Mouse (Mus musculus) forebrain, postnatal 0 days (tissue): ENCODE results near the gene Slco3a1. TPM values are rescaled to one million over a fixed set of nuclear protein-coding genes. Genes with fewer than 3 reads are reported as not detected.

ENCODE experiments used
- ATAC-seq: fragments of 200-750 bp; cut with Nextera tagmentation; 2 replicates; pipeline ENCODE4 v1.8.0; 2017; ENCODE audit warnings: mild to moderate bottlenecking, moderate library complexity
- DNase-seq: peaks from one replicate; pipeline ENCODE4 v3.0.0-alpha.2; 2015
- H3K27ac ChIP-seq: fragments of 300-500 bp; sonication (generic); 2 replicates; pipeline ENCODE4 v1.5.1; 2014; ENCODE audit warnings: low read depth, mild to moderate bottlenecking, antibody characterized with exemption, low read length, moderate library complexity, mixed read lengths
- H3K27me3 ChIP-seq: fragments of 300-500 bp; sonication (generic); 2 replicates; pipeline ENCODE4 v1.6.1; 2014; ENCODE audit warnings: mild to moderate bottlenecking, low read length, mixed read lengths; ENCODE audit not compliant: insufficient read depth
- H3K36me3 ChIP-seq: fragments of 300-500 bp; sonication (generic); 2 replicates; pipeline ENCODE4 v1.6.1; 2014; ENCODE audit warnings: mild to moderate bottlenecking, moderate library complexity; ENCODE audit not compliant: insufficient read depth
- H3K4me1 ChIP-seq: fragments of 300-500 bp; sonication (generic); 2 replicates; pipeline ENCODE4 v1.6.1; 2014; ENCODE audit warnings: antibody characterized with exemption; ENCODE audit not compliant: insufficient read depth
- H3K4me2 ChIP-seq: fragments of 300-500 bp; sonication (generic); 2 replicates; pipeline ENCODE4 v1.6.1; 2014; ENCODE audit warnings: low read depth, mild to moderate bottlenecking, moderate library complexity
- H3K4me3 ChIP-seq: fragments of 300-500 bp; sonication (generic); 2 replicates; pipeline ENCODE4 v1.5.1; 2014; ENCODE audit warnings: low read depth, low read length, mixed read lengths
- H3K9ac ChIP-seq: fragments of 300-500 bp; sonication (generic); 2 replicates; pipeline ENCODE4 v1.6.1; 2014; ENCODE audit warnings: mild to moderate bottlenecking
- H3K9me3 ChIP-seq: fragments of 300-500 bp; sonication (generic); 2 replicates; pipeline ENCODE4 v1.6.1; 2016; ENCODE audit warnings: low read length
- CTCF ChIP-seq: sonication (generic); IDR thresholded peaks from 2 replicates; pipeline ENCODE4 v1.5.1; 2016; ENCODE audit warnings: antibody characterized with exemption, control low read depth, low read depth
- WGBS: fragments of 180-500 bp; shearing (Covaris S2); extraction: QIAGEN DNeasy Blood & Tissue Kit; methylation state at CpG from one replicate; pipeline ENCODE4 v1.1.7; 2014; 5-methylcytosine and 5-hydroxymethylcytosine counted together
- polyA plus RNA-seq: library from polyadenylated mRNA; unstranded; fragments of >200 nt; fragmentation: Nextera tagmentation; extraction: Ambion mirVana; gene quantifications from 2 replicates; pipeline ENCODE4 v1.2.1, GENCODE M21; 2015
- total RNA-seq: library from RNA; depleted of rRNA; stranded (reverse); fragments of >200 nt; gene quantifications from 2 replicates; pipeline ENCODE4 v1.2.3, GENCODE M21; 2014

Slco3a1 gene
- total and polyA plus RNA-seq, 2 experiments from 2014 or later = 25.2 to 27.8 TPM

DNA sequence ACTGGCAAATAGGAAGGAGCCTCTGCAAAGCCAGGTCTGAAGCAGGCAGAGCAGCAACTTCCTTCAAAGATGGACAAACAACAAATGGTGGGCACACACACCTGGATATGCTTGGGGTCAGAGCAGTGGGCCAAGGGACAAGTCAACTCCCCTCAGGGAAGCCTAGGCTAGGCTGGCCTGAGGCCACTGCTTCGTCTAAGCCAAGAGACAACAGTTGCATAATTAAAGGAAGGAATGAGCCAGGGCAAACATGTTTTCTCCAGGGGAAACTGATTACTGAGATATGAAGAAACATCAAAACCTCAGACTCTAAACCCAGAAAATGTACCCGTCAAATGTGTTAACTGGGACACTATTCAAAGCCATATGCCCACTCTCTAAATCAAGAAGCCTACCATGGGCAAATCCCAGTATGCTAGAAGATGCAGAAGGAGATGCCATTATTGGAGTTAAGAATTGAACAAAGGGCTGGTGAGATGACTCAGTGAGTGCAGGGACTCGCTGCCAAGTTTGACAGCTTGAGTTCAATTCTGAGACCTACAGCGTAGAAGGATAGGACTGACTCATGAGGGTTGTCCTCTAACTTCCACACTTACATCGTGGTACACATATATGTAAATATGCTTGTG lies 97.1 kb downstream of the Slco3a1 start:
- TF ChIP-seq CTCF = no peak
- DNase-seq (peak; percentile 9), ATAC-seq (no peak)
- no peak overlapping the region for H3K4me3 ChIP-seq
- WGBS = 71% methylated on average over 5 of the region's 5 CpGs
- H3K27me3 ChIP-seq = no peaks in the 10 kb centered on the region
- H3K4me1 ChIP-seq = no peaks in the 10 kb centered on the region
- no peak overlapping the region for H3K9ac ChIP-seq
- H3K27ac ChIP-seq = no peak overlapping the region
- H3K9me3 ChIP-seq = no peaks in the 10 kb centered on the region
- no peaks in the 10 kb centered on the region for H3K36me3 ChIP-seq
- H3K4me2 ChIP-seq = no peak overlapping the region

DNA sequence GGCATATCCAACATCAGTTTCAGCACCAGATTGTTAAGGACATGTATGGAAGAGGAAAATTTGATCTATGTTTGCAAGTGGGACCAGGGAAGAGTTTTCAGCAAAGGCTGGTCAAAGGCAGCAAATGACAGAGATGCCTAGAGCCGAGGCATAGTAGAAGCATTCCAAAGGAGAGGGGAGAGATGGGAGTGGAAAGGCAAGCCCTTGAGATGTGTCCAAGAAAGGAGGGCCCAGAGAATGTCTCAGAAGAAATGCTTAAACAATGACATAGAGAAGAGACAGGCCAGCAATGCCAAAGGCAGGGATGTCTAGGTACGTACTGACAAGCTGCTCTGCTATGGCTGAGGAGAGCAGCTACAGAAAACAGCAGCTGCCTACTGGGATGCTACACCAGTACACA lies 97.8 kb downstream of the Slco3a1 start:
- 81% methylated on average over 2 of the region's 2 CpGs for WGBS
- Histone ChIP-seq H3K36me3 (no peaks in the 10 kb centered on the region), H3K9me3 (no peaks in the 10 kb centered on the region), H3K9ac (no peak overlapping the region), H3K4me1 (no peaks in the 10 kb centered on the region), H3K27ac (no peak overlapping the region), H3K4me3 (no peak overlapping the region), H3K4me2 (no peak overlapping the region), H3K27me3 (no peaks in the 10 kb centered on the region)
- ATAC-seq (no peak), DNase-seq (no peak)
- no peak for TF ChIP-seq CTCF

- WGBS = 67% methylated on average over 2 of the region's 2 CpGs
- TF ChIP-seq CTCF = no peak
- no peaks in the 10 kb centered on the region for H3K27me3 ChIP-seq
- DNase-seq = no peak
- no peak overlapping the region for H3K9ac ChIP-seq
- no peaks in the 10 kb centered on the region for H3K9me3 ChIP-seq
- H3K4me2 ChIP-seq = no peak overlapping the region
- H3K4me3 ChIP-seq = no peak overlapping the region
- ATAC-seq = no peak
- no peaks in the 10 kb centered on the region for H3K4me1 ChIP-seq
- no peaks in the 10 kb centered on the region for H3K36me3 ChIP-seq
- no peak overlapping the region for H3K27ac ChIP-seq
These were observed 103.5 kb downstream of the Slco3a1 start for GRCm38 (mm10) chr7:74451047-74451446.

DNA sequence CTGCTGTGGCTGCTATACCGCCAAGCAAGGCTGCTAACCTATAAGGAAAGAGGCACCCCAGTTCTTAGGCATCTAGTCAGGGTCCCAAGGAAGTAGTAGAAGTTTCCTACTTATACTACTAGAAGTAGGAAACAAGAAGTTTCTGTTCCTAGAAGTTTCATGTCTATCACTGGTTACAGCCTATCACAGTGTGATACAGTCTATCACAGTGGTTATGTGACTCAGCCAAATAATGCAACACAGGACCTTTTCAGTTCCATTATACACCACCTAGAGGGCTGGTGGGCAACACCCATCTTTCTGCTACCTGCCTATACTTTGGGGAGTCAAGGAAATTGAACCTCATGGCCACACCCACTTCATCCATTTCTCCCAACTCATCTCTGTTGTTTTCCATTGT lies 104.8 kb downstream of the Slco3a1 start:
- no peak overlapping the region for H3K9ac ChIP-seq
- no peaks in the 10 kb centered on the region for H3K27me3 ChIP-seq
- no peak overlapping the region for H3K4me3 ChIP-seq
- WGBS = 100% methylated on average over 1 of the region's 1 CpGs
- no peak for TF ChIP-seq CTCF
- H3K9me3 ChIP-seq = no peaks in the 10 kb centered on the region
- no peak overlapping the region for H3K27ac ChIP-seq
- no peak overlapping the region for H3K4me2 ChIP-seq
- H3K36me3 ChIP-seq = no peaks in the 10 kb centered on the region
- H3K4me1 ChIP-seq = no peaks in the 10 kb centered on the region
- no peak for DNase-seq
- no peak for ATAC-seq

DNA sequence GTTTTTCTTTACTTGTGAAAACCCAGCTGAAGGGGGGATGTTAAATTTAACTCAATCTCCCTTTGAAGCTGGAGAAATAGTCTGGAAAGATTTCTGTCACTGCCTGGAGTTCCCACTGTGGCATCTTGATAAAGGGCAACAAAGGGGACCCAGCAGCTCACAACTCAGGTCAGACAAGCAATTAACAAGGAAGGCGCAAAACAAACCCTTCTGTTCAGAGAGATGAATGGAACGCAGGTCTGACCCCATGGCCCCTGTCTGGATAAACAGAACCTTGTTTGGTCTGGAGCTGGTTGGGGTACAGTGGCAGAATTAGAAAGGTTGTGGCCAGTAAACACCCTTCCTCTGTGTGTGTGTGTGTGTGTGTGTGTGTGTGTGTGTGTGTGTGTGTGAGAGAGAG lies 106.8 kb downstream of the Slco3a1 start:
- no peaks in the 10 kb centered on the region for H3K4me1 ChIP-seq
- no peak overlapping the region for H3K4me2 ChIP-seq
- no peak overlapping the region for H3K9ac ChIP-seq
- no peaks in the 10 kb centered on the region for H3K27me3 ChIP-seq
- ATAC-seq (no peak), DNase-seq (no peak)
- no peak overlapping the region for H3K27ac ChIP-seq
- 8% methylated on average over 2 of the region's 2 CpGs for WGBS
- H3K36me3 ChIP-seq = no peaks in the 10 kb centered on the region
- H3K9me3 ChIP-seq = no peaks in the 10 kb centered on the region
- TF ChIP-seq CTCF = no peak
- no peak overlapping the region for H3K4me3 ChIP-seq

DNA sequence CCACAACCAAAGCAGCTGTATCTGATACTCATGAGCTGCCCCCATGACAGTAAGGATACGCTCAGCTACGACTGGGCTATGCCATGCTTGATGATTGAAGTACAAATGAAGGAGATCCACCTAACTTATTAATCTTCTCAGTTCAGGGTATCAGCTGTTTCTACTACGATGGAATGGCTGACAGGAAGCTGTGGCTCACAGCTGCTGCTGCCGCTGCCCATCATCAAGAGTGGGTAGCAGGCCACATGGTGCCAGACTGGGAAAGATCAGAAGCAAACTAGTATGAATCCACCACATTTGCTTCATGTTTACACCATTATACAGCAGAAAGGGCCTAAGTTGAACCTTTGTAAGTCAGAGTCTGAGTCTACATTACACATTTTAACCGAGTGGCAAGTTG lies 109.4 kb downstream of the Slco3a1 start:
- no peak for ATAC-seq
- TF ChIP-seq CTCF = no peak
- Histone ChIP-seq H3K9ac (no peak overlapping the region), H3K27ac (no peak overlapping the region), H3K4me1 (no peaks in the 10 kb centered on the region), H3K9me3 (no peaks in the 10 kb centered on the region), H3K36me3 (no peaks in the 10 kb centered on the region), H3K27me3 (no peaks in the 10 kb centered on the region), H3K4me2 (no peak overlapping the region), H3K4me3 (no peak overlapping the region)
- no peak for DNase-seq
- 87% methylated on average over 5 of the region's 5 CpGs for WGBS

GRCm38 (mm10) chr7:74442380-74442779 lies 112.2 kb downstream of the Slco3a1 start:
- Histone ChIP-seq H3K36me3 (no peaks in the 10 kb centered on the region), H3K4me2 (no peak overlapping the region), H3K27ac (no peak overlapping the region), H3K27me3 (no peaks in the 10 kb centered on the region), H3K4me1 (no peaks in the 10 kb centered on the region), H3K9me3 (no peaks in the 10 kb centered on the region), H3K4me3 (no peak overlapping the region), H3K9ac (no peak overlapping the region)
- TF ChIP-seq CTCF = no peak
- DNase-seq (no peak), ATAC-seq (no peak)
- WGBS = 90% methylated on average over 5 of the region's 5 CpGs

DNA sequence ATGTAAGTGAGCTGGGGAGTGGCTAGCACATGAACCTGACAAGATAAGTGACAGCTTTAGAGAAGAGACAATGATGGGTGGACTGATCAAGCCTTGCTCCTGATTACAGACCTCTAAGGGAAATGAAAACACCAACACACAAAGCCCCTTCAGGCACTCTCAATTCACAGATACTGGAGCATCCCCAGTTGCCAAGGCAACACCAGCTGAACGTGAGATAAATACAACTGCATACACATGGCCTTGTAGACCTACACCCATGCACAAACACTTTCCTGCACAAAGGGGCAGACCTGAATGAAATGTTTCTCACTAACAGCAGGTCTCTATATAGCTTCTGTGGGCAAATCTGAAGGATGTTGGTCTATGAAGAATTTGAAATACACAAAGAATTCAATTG lies 117.0 kb downstream of the Slco3a1 start:
- WGBS = 17% methylated on average over 1 of the region's 1 CpGs
- ATAC-seq (peak; percentile 70; the same call in 1 of the 2 replicates), DNase-seq (no peak)
- H3K4me2 ChIP-seq = no peak overlapping the region
- H3K4me3 ChIP-seq = no peak overlapping the region
- no peaks in the 10 kb centered on the region for H3K36me3 ChIP-seq
- H3K27me3 ChIP-seq = no peaks in the 10 kb centered on the region
- no peak overlapping the region for H3K9ac ChIP-seq
- no peak overlapping the region for H3K27ac ChIP-seq
- no peaks in the 10 kb centered on the region for H3K9me3 ChIP-seq
- H3K4me1 ChIP-seq = no peaks in the 10 kb centered on the region
- no peak for TF ChIP-seq CTCF
